9 mouse cellular contexts compared by ENCODE assay signal in genomic region chr1:178798333-178798732, GRCm38 (mm10).
DNase-seq lines count a peak whose midpoint lies in the region; ATAC-seq and TF ChIP-seq lines count a peak whose summit lies in the region.
"Had no signal": no experiment of that assay in that cellular context is flagged by ENCODE, and none has a peak within 500 bp of the region (broad histone marks: within the 10 kb centered on the region; RNA-seq: fewer than 3 reads in every experiment).

No protein-coding gene starts in this region.

- H3K4me1 ChIP-seq in MEL (ENCODE audit: control insufficient read depth in 1 of 2, insufficient read depth in 2 of 2, low read length in 2 of 2) = no peaks in the 10 kb centered on the region
- peaks cover 16% of the 10 kb centered on the region for H3K4me1 ChIP-seq in forebrain, embryonic 12.5 days
- peaks cover 9% of the 10 kb centered on the region for H3K4me1 ChIP-seq in intestine, embryonic 15.5 days (replicated peaks)
- H3K4me1 ChIP-seq in liver, embryonic 11.5 days (replicated peaks; ENCODE audit: control insufficient read depth, insufficient read depth, low read length) = peaks cover 5% of the 10 kb centered on the region

- TF ChIP-seq CTCF in MEL (IDR thresholded peaks at IDR 0.05 in 2 of 3, conservative IDR thresholded peaks at IDR 0.05 in 1 of 3; ENCODE audit: control insufficient read depth in 1 of 3, insufficient read depth in 1 of 3, low read depth in 2 of 3, low read length in 3 of 3, poor library complexity in 1 of 3, severe bottlenecking in 1 of 3) = no peak

- TF ChIP-seq RAD21 in MEL (IDR thresholded peaks at IDR 0.05; ENCODE audit: low read depth, low read length) = no peak

- WGBS in forebrain, embryonic 12.5 days = 5% methylated on average over 5 of the region's 5 CpGs
- WGBS in intestine, embryonic 15.5 days = 4% methylated on average over 5 of the region's 5 CpGs
- 1% methylated on average over 5 of the region's 5 CpGs for WGBS in liver, embryonic 11.5 days

- H3K9ac ChIP-seq in MEL (ENCODE audit: control insufficient read depth, low read depth, low read length, poor library complexity, severe bottlenecking) = no peak overlapping the region
- H3K9ac ChIP-seq in forebrain, embryonic 12.5 days = no peak overlapping the region
- H3K9ac ChIP-seq in intestine, embryonic 15.5 days = no peak overlapping the region
- H3K9ac ChIP-seq in liver, embryonic 11.5 days (ENCODE audit: low read depth, low read length) = no peak overlapping the region

- no peak for TF ChIP-seq EP300 in MEL (IDR thresholded peaks at IDR 0.05; ENCODE audit: low read depth in 1 of 2, low read length in 2 of 2)

- no peaks in the 10 kb centered on the region for H3K79me2 ChIP-seq in MEL (ENCODE audit: control insufficient read depth, insufficient read depth, low read length, poor library complexity)

- no peaks in the 10 kb centered on the region for H3K36me3 ChIP-seq in MEL (ENCODE audit: control insufficient read depth in 1 of 2, insufficient read depth in 2 of 2, low read length in 2 of 2)
- no peaks in the 10 kb centered on the region for H3K36me3 ChIP-seq in forebrain, embryonic 12.5 days (replicated peaks)
- H3K36me3 ChIP-seq in intestine, embryonic 15.5 days = no peaks in the 10 kb centered on the region
- H3K36me3 ChIP-seq in liver, embryonic 11.5 days (ENCODE audit: control insufficient read depth, insufficient read depth, low read length) = no peaks in the 10 kb centered on the region

- H3K4me3 ChIP-seq in MEL (ENCODE audit: control insufficient read depth in 1 of 2, insufficient read depth in 1 of 2, low read depth in 2 of 2, low read length in 2 of 2) = no peak overlapping the region
- H3K4me3 ChIP-seq in forebrain, embryonic 12.5 days (replicated peaks) = no peak overlapping the region
- no peak overlapping the region for H3K4me3 ChIP-seq in intestine, embryonic 15.5 days (replicated peaks)
- no peak overlapping the region for H3K4me3 ChIP-seq in liver, embryonic 11.5 days (ENCODE audit: low read depth, low read length)

- ATAC-seq in forebrain, embryonic 12.5 days (ENCODE audit: low FRiP score) = no peak
- ATAC-seq in intestine, embryonic 15.5 days = peak; percentile 51; the same call in 1 of the 2 replicates
- ATAC-seq in liver, embryonic 11.5 days (replicated peaks; ENCODE audit: low FRiP score) = peak; percentile 79
- ATAC-seq in granulocyte monocyte progenitor cell, adult 5-6 weeks (replicated peaks; ENCODE audit: poor library complexity, severe bottlenecking) = no peak

- peak overlapping the region; percentile 36 for H3K4me2 ChIP-seq in forebrain, embryonic 12.5 days
- H3K4me2 ChIP-seq in intestine, embryonic 15.5 days (replicated peaks) = peak overlapping the region; percentile 48
- peak overlapping the region; percentile 46 for H3K4me2 ChIP-seq in liver, embryonic 11.5 days

- no peak for TF ChIP-seq POLR2A in MEL (IDR thresholded peaks at IDR 0.05; ENCODE audit: control insufficient read depth in 1 of 2, insufficient read depth in 1 of 2, low read depth in 1 of 2, low read length in 2 of 2, poor library complexity in 1 of 2)

- no peaks in the 10 kb centered on the region for H3K9me3 ChIP-seq in MEL (replicated peaks; ENCODE audit: insufficient read depth, low read length)
- H3K9me3 ChIP-seq in forebrain, embryonic 12.5 days = no peaks in the 10 kb centered on the region
- H3K9me3 ChIP-seq in intestine, embryonic 15.5 days = no peaks in the 10 kb centered on the region
- H3K9me3 ChIP-seq in liver, embryonic 11.5 days (ENCODE audit: control insufficient read depth, low read length) = no peaks in the 10 kb centered on the region

- peak; percentile 15 for DNase-seq in MEL (ENCODE audit: low read depth, low spot score)
- peak; percentile 88 for DNase-seq in cerebellum, adult 11-12 months
- DNase-seq in liver, embryonic 11.5 days (ENCODE audit: low spot score) = peak; percentile 34
- DNase-seq in right cerebral cortex, postnatal 10 days (ENCODE audit: low spot score in 2 of 2) = peak; percentile 65 to 70
- no peak for DNase-seq in kidney, postnatal 10 days

- peaks cover 0 to 8% of the 10 kb centered on the region in 2 experiments; a peak in 3 of 4 replicates for H3K27me3 ChIP-seq in MEL (ENCODE audit: control insufficient read depth in 1 of 2, insufficient read depth in 2 of 2, low read length in 2 of 2)
- no peaks in the 10 kb centered on the region for H3K27me3 ChIP-seq in forebrain, embryonic 12.5 days
- no peaks in the 10 kb centered on the region for H3K27me3 ChIP-seq in intestine, embryonic 15.5 days (replicated peaks)
- no peaks in the 10 kb centered on the region; the same call in 1 of the 2 replicates for H3K27me3 ChIP-seq in liver, embryonic 11.5 days (replicated peaks; ENCODE audit: control insufficient read depth, insufficient read depth, low read length)

- no peak overlapping the region for H3K27ac ChIP-seq in MEL (ENCODE audit: control insufficient read depth, low read depth, low read length)
- H3K27ac ChIP-seq in forebrain, embryonic 12.5 days = peak overlapping the region; percentile 33; the same call in 1 of the 2 replicates
- 0 out of 2 replicates have a peak overlapping the region, but pooled peaks have one; percentile 2 for H3K27ac ChIP-seq in intestine, embryonic 15.5 days
- no peak overlapping the region; the same call in 1 of the 2 replicates for H3K27ac ChIP-seq in liver, embryonic 11.5 days (ENCODE audit: low read depth, low read length)
- H3K27ac ChIP-seq: kidney, postnatal 0 days had no signal

TF ChIP-seq in MEL, 35 proteins besides CTCF, POLR2A, EP300 and RAD21:
- TF ChIP-seq USF1 (IDR thresholded peaks at IDR 0.05; ENCODE audit: low read depth, low read length) = no peak
- no peak for TF ChIP-seq ZKSCAN1 (IDR thresholded peaks at IDR 0.05; ENCODE audit: low read depth, low read length)

Comparison
In these comparisons a context has a peak if more than half of its experiments do, and no peak if none do; other contexts are left out.
1. H3K27ac ChIP-seq: peak in forebrain, embryonic 12.5 days (single experiment) and intestine, embryonic 15.5 days (single experiment); none in MEL (single experiment) and liver, embryonic 11.5 days (single experiment).
2. ATAC-seq: peak in intestine, embryonic 15.5 days (single experiment) and liver, embryonic 11.5 days (single experiment); none in forebrain, embryonic 12.5 days (single experiment) and granulocyte monocyte progenitor cell, adult 5-6 weeks (single experiment).
3. Peak in every context shown above with its lines, with median percentiles within 50 percentile points of each other: H3K4me2 ChIP-seq.